In genomic region chr4:81743978-81744628, GRCm38 (mm10) we compare ENCODE assay signal across 8 mouse cellular contexts.
A peak's percentile ranks its signal among the peaks of the same experiment; 100 is the strongest.
DNase-seq lines count a peak whose midpoint lies in the region; ATAC-seq and TF ChIP-seq lines count a peak whose summit lies in the region.

No protein-coding gene starts in this region.

- peak; percentile 22 for DNase-seq in cerebellum, adult 11-12 months
- no peak for DNase-seq in cerebellum, adult 8-10 months
- DNase-seq in brain, embryonic 14.5 days (ENCODE audit: low read depth) = peak; percentile 92
- peak; percentile 46 to 62 for DNase-seq in frontal cortex, adult 2 months (ENCODE audit: extremely low spot score in 1 of 2, low spot score in 1 of 2)
- peak; percentile 14 for DNase-seq in yolk sac, embryonic 10.5 days (ENCODE audit: low spot score)
- no peak for DNase-seq in thymus, postnatal 0 days (ENCODE audit: low spot score)

- peak overlapping the region; percentile 38 for H3K27ac ChIP-seq in intestine, embryonic 16.5 days (ENCODE audit: low read length)
- peak overlapping the region; percentile 88 for H3K27ac ChIP-seq in midbrain, embryonic 12.5 days (replicated peaks)

- peaks cover 15% of the 10 kb centered on the region for H3K4me1 ChIP-seq in intestine, embryonic 16.5 days (ENCODE audit: control insufficient read depth, insufficient read depth, low read length)
- H3K4me1 ChIP-seq in midbrain, embryonic 12.5 days = peaks cover 25% of the 10 kb centered on the region

- H3K27me3 ChIP-seq in intestine, embryonic 16.5 days (replicated peaks; ENCODE audit: control insufficient read depth, insufficient read depth, low read length) = no peaks in the 10 kb centered on the region
- no peaks in the 10 kb centered on the region for H3K27me3 ChIP-seq in midbrain, embryonic 12.5 days

- no peak overlapping the region for H3K4me3 ChIP-seq in intestine, embryonic 16.5 days (ENCODE audit: low read length)
- no peak overlapping the region for H3K4me3 ChIP-seq in midbrain, embryonic 12.5 days

- TF ChIP-seq POLR2A in brain, embryonic 14.5 days (IDR thresholded peaks at IDR 0.05; ENCODE audit: borderline replicate concordance, extremely low read depth, insufficient read depth, insufficient read length, poor library complexity, severe bottlenecking) = no peak

- no peaks in the 10 kb centered on the region for H3K36me3 ChIP-seq in intestine, embryonic 16.5 days (ENCODE audit: control insufficient read depth, insufficient read depth, low read length)
- no peaks in the 10 kb centered on the region for H3K36me3 ChIP-seq in midbrain, embryonic 12.5 days

- no peak for TF ChIP-seq CTCF in brain, embryonic 14.5 days (IDR thresholded peaks at IDR 0.05; ENCODE audit: borderline replicate concordance, extremely low read depth, insufficient read depth, insufficient read length)

- ATAC-seq in intestine, embryonic 16.5 days = 0 out of 2 replicates have a peak, but pooled peaks have one; percentile 36
- ATAC-seq in midbrain, embryonic 12.5 days (ENCODE audit: low FRiP score, low read depth) = peak; percentile 95

- H3K9me3 ChIP-seq in intestine, embryonic 16.5 days (ENCODE audit: control insufficient read depth, low read length) = no peaks in the 10 kb centered on the region
- H3K9me3 ChIP-seq in midbrain, embryonic 12.5 days = no peaks in the 10 kb centered on the region

- H3K9ac ChIP-seq in intestine, embryonic 16.5 days (ENCODE audit: low read depth, low read length) = no peak overlapping the region; the same call in 1 of the 2 replicates
- no peak overlapping the region for H3K9ac ChIP-seq in midbrain, embryonic 12.5 days (replicated peaks)

- WGBS in intestine, embryonic 16.5 days = 35% methylated on average over 8 of the region's 8 CpGs
- 6% methylated on average over 8 of the region's 8 CpGs for WGBS in midbrain, embryonic 12.5 days

- H3K4me2 ChIP-seq in intestine, embryonic 16.5 days (ENCODE audit: low read depth, low read length) = no peak overlapping the region
- H3K4me2 ChIP-seq in midbrain, embryonic 12.5 days (replicated peaks) = peak overlapping the region; percentile 39

Comparison
In these comparisons a context has a peak if more than half of its experiments do, and no peak if none do; other contexts are left out.
1. DNase-seq: peak in cerebellum, adult 11-12 months (single experiment), brain, embryonic 14.5 days (single experiment), frontal cortex, adult 2 months (2 of 2) and yolk sac, embryonic 10.5 days (single experiment); none in cerebellum, adult 8-10 months (single experiment) and thymus, postnatal 0 days (single experiment).